Mouse (Mus musculus): ENCODE results near the gene Gm37240.

DNA sequence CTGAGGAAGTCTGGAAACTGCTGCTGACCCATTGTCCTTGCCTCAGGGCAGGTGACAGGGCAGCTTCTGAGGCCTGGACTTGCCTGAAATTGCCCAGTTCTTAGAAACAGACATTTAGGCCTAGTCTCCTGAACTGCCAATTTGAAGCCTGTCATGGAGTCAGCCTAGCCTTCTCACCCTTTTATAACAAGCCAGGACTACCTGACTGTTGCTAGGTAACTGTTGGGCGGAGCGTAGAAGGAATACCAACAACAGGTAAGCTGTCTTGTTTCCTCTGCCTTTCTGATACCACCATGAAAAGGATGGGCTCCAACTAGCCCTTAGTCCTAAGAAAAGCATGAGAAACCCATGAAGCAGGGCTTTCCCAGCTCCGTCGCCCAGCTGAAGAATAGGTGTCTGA lies 570.0 kb downstream of the Gm37240 start:
- TF ChIP-seq CTCF (IDR thresholded peaks at IDR 0.05; ENCODE audit: insufficient read depth, low read depth, low read length) (no peak), POLR2A (IDR thresholded peaks at IDR 0.05; ENCODE audit: insufficient read depth, low read depth, low read length) (no peak)

Data from olfactory bulb, adult 2 months (tissue).